Mouse (Mus musculus): ENCODE measurements around the gene Igsf3. TPM values are rescaled to one million over a fixed set of nuclear protein-coding genes. Genes with fewer than 3 reads are reported as not detected.

Gene Igsf3
- total RNA-seq, 2 experiments from 2014 or later: 0.40 TPM; not detected in 1

DNA sequence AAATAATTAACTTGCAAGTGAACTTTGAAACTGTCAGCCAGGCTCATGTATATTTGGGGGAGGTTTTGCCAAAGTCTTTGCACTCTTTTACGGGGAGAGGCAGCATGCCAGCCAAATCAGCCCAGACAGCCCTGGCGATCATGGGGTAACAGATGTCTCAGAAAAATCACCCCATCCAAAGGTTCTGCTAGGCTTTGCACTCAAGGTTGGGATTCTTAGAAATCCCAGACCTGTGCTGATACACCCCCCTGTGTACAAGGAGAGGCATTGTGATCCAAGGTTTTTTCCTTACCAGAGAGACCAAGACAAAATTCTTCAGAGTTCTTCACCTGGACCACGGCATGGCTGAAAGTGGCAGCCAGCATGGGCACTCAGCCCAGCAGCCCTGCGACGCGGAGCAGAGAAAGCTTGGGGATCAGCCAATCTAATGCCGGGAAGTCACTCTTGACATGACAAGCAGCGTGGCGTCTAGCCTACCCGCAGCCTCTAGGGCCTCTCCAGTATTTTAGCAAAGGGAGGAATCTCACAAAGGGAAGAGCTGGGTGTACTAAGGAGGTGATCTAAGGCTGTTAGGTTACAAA lies 7.5 kb upstream of the Igsf3 start:
- no peak for ATAC-seq (ENCODE audit: poor library complexity, severe bottlenecking)

DNA sequence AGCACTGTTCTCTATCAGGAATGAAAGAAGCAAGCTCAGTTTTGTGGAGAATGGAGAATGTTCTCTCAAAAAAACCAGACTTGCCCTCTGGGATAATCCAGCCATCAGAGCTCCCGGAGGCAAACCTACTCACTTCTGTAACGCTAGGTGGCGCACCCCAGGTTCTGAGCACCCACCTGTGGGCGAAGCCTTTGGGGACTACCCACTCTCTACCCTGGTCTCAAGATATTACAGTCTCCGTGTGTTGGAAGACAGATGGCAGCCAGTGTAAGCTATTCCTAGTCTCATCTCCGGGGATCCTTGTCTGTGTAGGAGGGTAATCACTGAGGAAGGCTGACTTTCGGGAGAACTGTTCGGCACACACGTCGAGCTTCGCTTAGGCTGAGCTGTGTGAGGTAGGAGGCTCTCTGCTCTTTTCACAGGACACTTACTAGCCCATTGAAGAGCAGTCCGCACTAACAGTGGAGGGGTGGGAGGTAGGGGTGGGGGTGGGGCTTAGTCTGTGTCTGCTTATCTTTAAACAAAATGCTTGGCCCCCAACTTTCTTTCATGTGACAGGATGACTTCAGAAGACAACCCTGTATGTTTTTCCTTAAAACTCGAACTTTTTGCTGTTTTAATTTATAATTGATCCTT lies 4.4 kb upstream of the Igsf3 start:
- peak; percentile 71 for ATAC-seq (ENCODE audit: poor library complexity, severe bottlenecking)

DNA sequence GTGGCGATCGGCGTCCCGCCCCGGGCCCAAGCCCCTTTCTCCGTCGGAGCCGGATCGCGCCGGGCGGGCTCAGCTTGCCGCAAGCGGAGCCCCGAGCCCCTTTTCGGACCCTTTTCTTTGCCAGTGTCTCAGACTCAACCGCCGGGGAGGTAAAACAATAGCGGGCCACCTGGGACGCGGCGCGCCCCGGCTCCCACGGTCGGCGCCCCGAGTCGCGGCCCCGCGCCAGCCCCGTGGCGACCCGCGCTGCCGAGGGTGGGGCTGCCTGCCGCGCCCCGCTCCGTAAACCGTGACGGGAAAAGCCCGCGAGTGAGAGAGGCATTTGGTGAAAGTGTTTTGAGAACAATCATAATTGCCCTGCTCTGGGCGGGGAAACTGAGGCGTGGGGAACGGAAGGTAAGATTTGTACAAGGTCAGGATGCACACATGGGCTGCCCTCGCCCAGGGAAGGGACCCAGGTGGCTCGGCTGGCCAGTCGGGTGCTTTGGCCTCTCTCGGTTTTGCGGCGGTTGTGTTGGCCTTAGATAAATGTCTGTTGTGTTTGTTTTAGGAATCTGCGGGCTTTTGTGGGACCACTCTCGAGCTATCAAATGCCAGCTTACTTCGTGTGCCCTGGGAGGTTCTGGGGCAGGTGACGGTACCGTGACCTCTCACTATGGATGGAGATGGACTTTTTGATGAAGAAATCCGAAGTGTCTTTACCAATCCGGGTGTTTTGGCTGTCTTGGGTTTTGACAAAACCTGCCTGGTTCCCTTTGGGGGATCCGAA lies 557 bp downstream of the Igsf3 start:
- no peak for ATAC-seq (ENCODE audit: poor library complexity, severe bottlenecking)

DNA sequence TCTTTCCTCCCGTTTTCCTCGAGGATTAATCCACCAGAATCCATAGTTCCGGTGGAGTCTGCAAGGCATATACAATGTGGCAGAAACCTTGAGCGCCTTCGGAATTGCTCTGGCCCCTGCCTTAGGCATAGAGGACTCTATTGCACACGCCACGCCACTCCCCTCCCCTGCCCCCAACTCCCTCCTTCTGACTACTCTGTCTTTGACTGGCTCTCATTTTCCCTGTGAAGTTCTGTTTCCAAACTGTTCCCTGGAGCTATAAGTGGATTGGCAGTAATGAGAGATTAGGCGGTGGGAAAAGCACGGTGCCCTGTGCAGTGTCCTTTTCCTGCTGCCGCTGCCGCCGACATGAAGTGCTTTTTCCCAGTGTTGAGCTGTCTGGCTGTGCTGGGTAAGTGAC lies 1.2 kb downstream of the Igsf3 start:
- 0 out of 2 replicates have a peak, but pooled peaks have one; percentile 20 for ATAC-seq (ENCODE audit: poor library complexity, severe bottlenecking)

- no peak for ATAC-seq (ENCODE audit: poor library complexity, severe bottlenecking)
Observed at GRCm38 (mm10) chr3:101379789-101380188, 2.9 kb downstream of the Igsf3 start.

- no peak for ATAC-seq (ENCODE audit: poor library complexity, severe bottlenecking)
Observed at GRCm38 (mm10) chr3:101381691-101382090, 4.8 kb downstream of the Igsf3 start.

GRCm38 (mm10) chr3:101382751-101383150 lies 5.9 kb downstream of the Igsf3 start:
- ATAC-seq (ENCODE audit: poor library complexity, severe bottlenecking): no peak

GRCm38 (mm10) chr3:101386430-101387016 lies 9.6 kb downstream of the Igsf3 start:
- ATAC-seq (ENCODE audit: poor library complexity, severe bottlenecking): no peak

- no peak for ATAC-seq (ENCODE audit: poor library complexity, severe bottlenecking)
Observed at GRCm38 (mm10) chr3:101387849-101388248, 11.0 kb downstream of the Igsf3 start.

DNA sequence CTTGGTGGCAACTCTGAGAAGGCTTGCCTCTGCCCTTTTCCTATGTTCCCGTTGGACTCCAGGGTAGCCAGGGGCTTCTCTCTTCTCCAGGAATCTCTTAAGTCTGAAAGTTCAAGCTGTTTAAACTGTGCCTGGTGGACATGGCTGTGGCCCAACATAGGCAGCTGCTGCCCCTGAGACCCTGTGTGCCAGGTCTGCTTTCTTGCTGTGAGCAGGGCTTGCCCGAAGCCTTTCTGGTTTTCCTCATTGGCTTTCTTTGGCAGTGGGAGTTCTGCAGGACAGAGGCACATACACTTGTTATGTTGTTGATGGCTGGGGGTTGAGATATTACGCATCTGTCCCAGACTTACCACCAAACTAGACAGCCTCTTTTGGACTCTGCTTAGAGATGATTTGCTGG lies 12.7 kb downstream of the Igsf3 start:
- ATAC-seq (ENCODE audit: poor library complexity, severe bottlenecking): no peak

GRCm38 (mm10) chr3:101390472-101390871 lies 13.6 kb downstream of the Igsf3 start:
- ATAC-seq (ENCODE audit: poor library complexity, severe bottlenecking): no peak

- ATAC-seq (ENCODE audit: poor library complexity, severe bottlenecking): no peak
Observed at GRCm38 (mm10) chr3:101391991-101392390, 15.1 kb downstream of the Igsf3 start.

- no peak for ATAC-seq (ENCODE audit: poor library complexity, severe bottlenecking)
Observed at GRCm38 (mm10) chr3:101393103-101393644, 16.3 kb downstream of the Igsf3 start.

DNA sequence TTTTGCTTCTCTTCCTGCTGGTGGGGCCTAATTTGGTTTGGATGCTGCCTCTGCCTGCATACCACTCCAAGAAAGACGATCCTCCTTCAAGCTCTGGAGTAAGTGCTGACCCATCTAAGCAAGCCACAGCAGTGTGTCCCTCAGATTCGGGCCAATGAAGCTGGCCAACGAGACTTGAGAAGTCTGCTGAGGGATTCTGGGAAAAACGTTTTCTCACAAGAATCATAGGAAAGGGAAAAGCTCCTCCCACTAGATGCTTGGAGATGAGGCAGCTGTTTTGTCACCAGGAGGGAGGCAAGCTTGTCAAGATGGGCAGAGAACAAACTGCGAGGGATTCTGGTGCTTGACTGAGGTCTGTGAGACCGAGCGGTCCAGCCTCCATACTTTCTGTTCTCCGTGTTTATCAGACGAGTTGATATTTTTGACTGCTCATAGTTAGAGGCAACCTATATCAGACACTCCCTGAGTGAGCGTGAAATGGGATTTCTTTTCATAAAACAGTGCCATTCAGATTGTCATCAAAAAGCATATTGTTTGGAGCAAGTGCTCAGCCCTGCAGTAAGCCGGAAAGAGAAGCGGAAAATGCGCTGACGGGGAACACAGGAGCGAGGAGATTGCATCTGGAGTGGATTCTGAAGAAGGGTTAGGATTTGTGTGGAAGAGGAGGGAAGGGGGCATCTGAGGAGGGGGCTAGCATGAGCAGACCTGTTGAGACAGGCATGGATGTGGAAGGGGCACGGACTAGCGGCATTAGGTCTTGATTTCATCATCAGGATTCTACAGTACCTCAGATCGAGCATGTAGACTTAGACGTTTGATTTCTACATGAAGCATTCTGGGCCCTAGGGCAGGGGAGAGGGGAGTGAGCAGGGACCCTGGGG lies 17.0 kb downstream of the Igsf3 start:
- ATAC-seq (ENCODE audit: poor library complexity, severe bottlenecking): no peak

- no peak for ATAC-seq (ENCODE audit: poor library complexity, severe bottlenecking)
Observed at GRCm38 (mm10) chr3:101395341-101395740, 18.5 kb downstream of the Igsf3 start.

DNA sequence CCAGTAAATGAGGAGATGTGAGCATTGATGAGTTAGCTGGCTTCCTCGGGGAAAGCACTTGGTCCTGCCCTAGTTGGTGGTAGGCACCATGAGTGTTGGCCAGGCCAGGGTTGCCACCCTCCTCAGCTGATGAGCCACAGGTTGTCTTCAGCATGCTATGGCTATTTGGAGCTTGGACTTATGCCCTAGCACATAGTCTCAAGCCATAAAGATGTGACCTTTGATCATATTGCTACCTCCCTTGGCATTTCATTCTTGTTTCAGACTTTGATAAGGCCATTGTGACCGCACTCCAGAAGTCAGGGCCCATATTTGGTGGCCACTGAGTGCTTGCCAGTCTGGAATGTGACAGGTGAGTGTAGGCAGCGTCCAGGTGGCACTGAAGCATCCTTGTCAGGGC lies 19.2 kb downstream of the Igsf3 start:
- ATAC-seq (ENCODE audit: poor library complexity, severe bottlenecking): no peak

- ATAC-seq (ENCODE audit: poor library complexity, severe bottlenecking): no peak
Observed at GRCm38 (mm10) chr3:101396726-101397263, 19.9 kb downstream of the Igsf3 start.

DNA sequence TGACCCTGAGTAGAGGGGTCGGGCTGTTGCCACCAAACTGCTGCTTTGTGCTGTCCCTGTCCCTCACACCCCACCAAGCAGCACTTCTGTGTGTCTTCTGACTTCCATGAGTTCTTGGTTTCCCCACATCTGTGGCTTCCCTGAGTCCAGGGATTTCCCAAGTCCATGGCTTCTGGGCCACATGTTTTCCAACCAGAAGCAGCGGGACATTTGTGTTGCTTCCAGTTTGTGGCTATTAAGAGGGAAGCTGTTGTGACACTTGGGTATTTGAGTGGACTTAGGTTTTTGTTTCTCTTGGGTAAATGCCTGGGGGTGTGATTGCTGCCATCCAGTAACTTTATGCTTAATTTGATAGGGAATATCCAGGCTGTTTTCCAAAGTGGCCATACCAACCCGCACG lies 20.5 kb downstream of the Igsf3 start:
- no peak for ATAC-seq (ENCODE audit: poor library complexity, severe bottlenecking)

GRCm38 (mm10) chr3:101398071-101398786 lies 21.3 kb downstream of the Igsf3 start:
- ATAC-seq (ENCODE audit: poor library complexity, severe bottlenecking): no peak

DNA sequence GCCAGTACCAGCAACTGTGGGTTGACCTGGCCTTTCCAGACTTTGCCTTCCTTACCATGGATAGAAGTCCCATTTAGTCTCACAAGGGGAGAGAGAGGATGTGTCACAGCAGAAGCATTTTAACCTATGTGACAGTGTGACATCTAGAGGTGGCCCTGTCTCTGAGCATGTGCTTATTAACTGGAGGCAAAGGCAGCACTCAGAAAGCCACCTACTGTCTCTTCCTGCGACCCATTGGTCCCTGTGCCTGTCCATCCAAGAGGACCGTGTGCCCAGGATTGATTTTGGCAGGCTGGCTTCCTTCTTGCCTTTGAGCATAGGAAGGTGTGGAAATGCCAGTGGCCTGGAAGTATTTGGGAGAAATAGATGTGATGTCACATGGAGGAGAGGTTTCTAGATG lies 22.0 kb downstream of the Igsf3 start:
- ATAC-seq (ENCODE audit: poor library complexity, severe bottlenecking): no peak
